Mouse (Mus musculus): ENCODE results near the gene 4931409K22Rik.

DNA sequence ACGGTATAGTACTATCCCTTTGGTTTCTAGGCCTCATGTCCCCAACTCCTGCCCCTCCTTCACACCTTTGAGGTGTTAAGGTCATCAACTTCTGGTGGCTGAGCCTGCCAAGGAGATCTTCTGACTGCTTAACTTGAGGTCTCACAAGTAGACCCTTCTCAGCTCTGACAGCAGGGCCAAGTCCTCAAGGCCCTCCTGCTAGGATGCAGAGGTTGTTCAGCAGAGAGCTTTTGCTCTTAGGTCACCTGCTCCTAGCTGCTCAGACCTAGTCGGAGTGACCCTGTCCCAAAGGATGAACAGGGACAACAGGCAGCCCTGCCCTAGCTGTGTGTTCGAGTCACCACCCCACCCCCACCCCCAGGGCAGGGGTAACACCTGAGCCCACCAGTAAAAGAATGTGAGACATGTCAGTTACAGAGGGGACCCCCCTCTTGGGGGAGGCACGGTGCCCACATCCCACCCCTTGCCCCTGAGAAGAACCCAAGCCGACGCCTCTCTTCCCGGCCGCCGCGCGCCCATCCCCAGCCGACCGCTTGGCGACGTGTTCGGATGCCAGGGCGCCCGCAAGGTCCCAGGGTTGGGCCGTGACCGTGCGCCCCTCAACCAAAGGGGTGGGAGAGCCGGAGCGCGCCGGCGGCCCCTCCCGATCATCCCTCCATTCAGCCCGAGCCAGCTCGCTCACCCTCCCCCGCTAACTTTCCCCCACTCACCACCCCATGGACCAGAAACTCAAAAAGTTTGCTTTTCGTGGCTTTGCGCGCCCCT is 44.6 kb upstream of the 4931409K22Rik start:
- TF ChIP-seq CTCF (IDR thresholded peaks at IDR 0.05; ENCODE audit: control insufficient read depth, insufficient read depth, low read length) (no peak), POLR2A (IDR thresholded peaks at IDR 0.05; ENCODE audit: borderline replicate concordance, control insufficient read depth, low read depth, low read length) (no peak)
